Mouse (Mus musculus): ENCODE measurements around the gene Ccdc194. TPM values are rescaled to one million over a fixed set of nuclear protein-coding genes. Genes with fewer than 3 reads are reported as not detected.
A peak's percentile ranks its signal among the peaks of the same experiment; 100 is the strongest.
"Not testable (repeated sequence)": the region's sequence is repeated elsewhere in the genome, so short reads cannot be mapped to it uniquely, and the experiment has no call there.

Ccdc194 gene
- total RNA-seq, 2 experiments from 2014 or later = not detected

GRCm38 (mm10) chr8:71558071-71558957, 32.8 kb upstream of the Ccdc194 start, which contains the start of gene Tmem221:
TSS of gene Tmem221 (minus strand) at chr8:71558871.
- no peak for ATAC-seq (replicated peaks; ENCODE audit: low FRiP score, poor library complexity, severe bottlenecking)

DNA sequence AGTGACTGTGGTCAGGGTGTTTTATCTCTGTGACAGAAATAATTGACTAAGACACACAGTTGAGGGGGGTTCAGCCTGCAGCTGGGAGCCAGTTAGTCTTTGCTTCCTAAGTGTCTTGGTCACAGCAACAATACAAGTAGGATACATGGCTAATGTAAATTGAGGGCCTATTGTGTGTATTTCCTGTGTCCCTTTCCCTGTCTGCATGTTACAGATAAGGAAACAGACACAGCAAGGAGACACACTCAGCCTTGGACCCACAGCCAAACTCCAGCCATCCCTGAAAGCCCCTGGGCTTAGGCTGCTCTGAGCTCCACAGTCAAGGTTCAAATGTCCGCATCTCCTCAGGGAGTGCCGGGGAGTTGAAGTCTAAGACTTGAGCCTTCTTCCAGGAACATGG, 29.1 kb upstream of the Ccdc194 start:
- ATAC-seq (replicated peaks; ENCODE audit: low FRiP score, poor library complexity, severe bottlenecking) = no peak

DNA sequence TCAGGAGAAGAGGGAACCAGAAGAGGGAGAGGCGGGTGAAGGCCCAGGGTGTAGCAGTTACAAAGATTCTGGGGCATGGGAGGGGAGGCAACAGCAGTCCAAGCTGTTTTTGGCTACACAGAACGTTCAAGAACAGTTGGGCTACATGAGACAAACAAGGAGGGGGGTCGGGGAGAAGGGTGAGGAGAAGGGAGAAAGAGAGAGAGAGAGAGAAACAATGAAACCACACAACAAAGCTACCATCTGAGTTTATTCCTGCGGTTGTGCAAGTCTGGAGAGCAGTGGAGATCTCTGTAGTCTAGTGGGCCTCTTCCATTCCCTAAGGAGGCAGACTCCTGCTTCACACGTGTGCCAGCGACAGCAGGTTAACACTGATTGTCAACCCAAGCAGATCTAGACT, 28.5 kb upstream of the Ccdc194 start:
- no peak for ATAC-seq (replicated peaks; ENCODE audit: low FRiP score, poor library complexity, severe bottlenecking)

DNA sequence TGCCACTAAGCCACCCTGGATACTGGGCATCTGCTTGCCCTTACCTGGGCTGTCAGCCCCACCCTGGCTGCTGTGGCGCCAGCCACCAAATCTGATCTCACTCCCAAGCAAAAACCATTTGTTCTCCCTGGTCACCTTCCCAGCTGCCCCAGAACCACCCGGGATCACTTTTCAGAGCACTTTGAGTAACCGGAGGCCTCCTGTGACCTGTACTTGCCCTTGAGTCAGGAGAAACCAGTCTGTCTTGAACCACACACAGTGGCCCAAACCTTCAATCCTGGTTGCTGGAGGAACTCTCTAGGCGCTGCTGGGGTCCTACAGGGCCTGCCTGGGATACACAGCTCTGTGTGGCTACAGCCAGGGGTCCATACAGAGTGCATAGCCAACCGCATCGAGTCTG, 27.3 kb upstream of the Ccdc194 start:
- ATAC-seq (replicated peaks; ENCODE audit: low FRiP score, poor library complexity, severe bottlenecking) = no peak

GRCm38 (mm10) chr8:71550754-71551153, 25.2 kb upstream of the Ccdc194 start:
- no peak for ATAC-seq (replicated peaks; ENCODE audit: low FRiP score, poor library complexity, severe bottlenecking)

DNA sequence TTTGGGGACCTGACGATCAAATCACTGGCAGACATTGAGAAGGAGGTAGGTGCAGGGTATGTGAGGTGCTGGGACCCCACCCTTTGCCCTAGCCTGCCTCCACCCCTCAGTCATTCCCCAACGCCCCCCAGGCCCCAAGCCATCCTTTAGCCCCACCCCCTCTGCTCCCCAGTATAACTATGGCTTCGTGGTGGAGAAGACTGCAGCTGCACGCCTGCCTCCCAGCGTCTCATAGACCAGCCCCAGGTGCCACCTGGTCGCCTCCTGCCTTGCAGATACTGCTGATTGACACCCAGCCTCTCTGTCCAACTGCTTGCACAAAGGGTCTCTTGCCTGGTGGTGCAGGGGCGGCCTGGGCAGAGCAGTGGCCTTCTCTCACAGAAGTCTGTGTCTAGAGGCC, 22.1 kb upstream of the Ccdc194 start:
- no peak for ATAC-seq (replicated peaks; ENCODE audit: low FRiP score, poor library complexity, severe bottlenecking)

DNA sequence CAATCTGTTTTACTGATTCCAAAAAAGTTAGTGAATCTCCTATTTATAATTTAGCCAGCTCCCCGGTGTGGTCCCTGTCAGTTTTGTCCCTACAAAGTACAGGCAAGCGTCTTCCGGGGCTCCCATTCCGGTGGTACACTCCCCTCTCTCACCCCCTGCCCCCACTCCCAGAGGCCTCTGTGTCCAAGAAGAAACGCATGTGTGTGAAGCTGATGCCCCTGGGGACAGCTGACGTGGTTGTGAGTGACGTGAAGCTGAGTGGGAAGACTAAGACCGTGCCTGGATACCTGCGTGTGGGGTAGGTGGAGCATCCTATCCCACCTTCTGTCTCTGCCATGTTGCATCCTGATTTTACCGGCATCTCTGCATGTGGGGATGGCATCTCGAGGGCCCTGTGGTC, 19.5 kb upstream of the Ccdc194 start:
- no peak for ATAC-seq (replicated peaks; ENCODE audit: low FRiP score, poor library complexity, severe bottlenecking)

DNA sequence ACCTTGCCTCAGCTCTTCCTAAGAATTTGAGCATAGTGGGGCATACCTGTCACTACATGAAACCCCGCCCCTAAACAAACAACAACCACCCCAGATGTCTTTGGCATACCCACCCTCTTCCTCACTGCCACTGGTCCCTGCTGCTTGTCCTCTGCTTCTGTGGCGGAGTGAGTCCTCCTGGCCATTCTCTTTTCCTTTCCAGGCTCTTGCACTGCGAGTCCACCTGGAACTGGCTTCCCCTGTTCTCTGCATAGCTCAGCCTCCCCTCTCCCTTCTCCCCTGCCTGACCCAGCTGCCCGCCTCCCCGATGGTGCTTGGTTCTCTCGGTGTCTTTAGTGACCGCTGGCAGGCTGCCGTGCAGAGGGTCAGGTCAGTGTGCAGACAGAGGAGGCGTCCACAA, 18.2 kb upstream of the Ccdc194 start:
- ATAC-seq (replicated peaks; ENCODE audit: low FRiP score, poor library complexity, severe bottlenecking) = no peak

- ATAC-seq (replicated peaks; ENCODE audit: low FRiP score, poor library complexity, severe bottlenecking) = peak; percentile 95
Measured at GRCm38 (mm10) chr8:71542632-71543343, 17.3 kb upstream of the Ccdc194 start, which contains the start of gene Mvb12a. TSS of gene Mvb12a (plus strand) at chr8:71542922.

DNA sequence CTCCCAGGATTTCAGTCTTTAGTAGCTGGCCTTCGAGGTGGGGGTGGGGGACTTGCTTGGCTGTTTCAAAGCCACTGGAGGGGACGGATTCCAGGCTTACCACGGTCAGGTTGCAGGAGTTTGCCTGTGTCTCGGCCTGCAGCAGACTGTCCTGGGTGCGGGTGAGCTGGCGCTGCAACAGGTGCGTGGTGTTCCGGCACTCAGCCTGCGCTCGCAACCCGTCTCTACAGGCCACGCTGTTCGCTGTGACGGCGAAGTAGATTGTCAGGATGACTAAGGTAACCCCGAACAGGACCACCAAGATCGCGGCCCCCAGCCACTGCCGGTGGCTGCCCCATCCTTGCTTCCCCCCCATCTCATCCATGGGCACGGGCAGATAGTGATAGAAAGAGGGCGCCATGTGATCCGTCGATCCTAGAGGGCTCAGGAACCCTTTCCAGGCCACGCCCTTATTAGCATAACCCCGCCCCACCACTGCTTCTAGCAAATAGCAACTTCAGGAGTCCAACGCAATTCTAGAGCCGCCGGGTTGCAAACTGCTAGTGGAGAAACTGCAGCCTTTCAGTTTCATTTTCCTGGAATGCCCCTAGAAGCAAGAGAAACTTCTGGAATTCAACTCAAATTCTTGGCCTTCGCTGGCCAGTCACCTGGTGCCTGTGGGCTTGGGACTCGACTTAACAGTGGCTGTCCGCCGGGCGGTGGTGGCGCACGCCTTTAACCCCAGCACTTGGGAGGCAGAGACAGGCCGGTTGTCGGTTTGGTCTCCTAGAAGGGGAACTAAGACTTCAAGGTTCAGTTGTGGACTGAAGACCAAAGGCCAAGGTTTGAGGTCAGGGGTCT, 11.7 kb upstream of the Ccdc194 start, which contains the start of gene Bst2:
TSS of gene Bst2 (minus strand) at position 429 of the 840 bp plus-strand sequence.
- peak; percentile 97 for ATAC-seq (replicated peaks; ENCODE audit: low FRiP score, poor library complexity, severe bottlenecking)

- ATAC-seq (replicated peaks; ENCODE audit: low FRiP score, poor library complexity, severe bottlenecking) = no peak
Measured at GRCm38 (mm10) chr8:71535663-71536062, 10.2 kb upstream of the Ccdc194 start.

- no peak for ATAC-seq (replicated peaks; ENCODE audit: low FRiP score, poor library complexity, severe bottlenecking)
Measured at GRCm38 (mm10) chr8:71534263-71534810, 8.8 kb upstream of the Ccdc194 start.

DNA sequence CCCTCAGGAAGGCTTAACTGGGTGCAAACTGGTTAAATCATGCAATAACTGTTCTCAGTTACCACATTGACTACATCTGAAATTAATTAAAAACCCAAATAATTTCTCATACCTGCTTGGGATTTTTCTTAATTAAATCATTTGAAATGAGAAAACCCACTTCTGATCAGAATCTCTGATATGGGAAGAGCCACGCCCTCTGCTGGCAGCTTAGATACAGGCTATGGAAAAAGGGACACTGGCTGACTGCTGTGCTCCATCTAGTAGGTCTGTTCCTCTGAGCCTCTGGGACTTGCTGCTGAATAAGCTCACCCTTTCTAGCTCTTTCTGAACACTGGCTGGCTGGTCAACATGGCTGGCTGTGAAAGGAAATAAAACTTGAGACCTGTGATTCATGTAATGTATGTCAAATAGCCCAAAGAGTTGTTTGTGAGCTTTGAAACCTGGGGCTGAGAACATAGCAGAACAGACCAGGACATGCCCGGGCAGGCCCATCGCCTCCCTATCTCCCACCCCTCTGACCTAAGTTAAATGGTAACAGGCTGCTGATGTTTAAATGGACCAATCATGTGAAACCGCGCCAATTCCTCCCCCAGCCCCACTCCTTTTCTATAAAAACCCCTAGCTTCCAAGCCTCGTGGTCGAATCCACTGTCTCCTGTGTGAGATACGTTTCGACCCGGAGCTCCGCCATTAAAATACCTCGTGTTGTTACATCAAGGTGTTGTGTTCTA, 5.4 kb upstream of the Ccdc194 start:
- ATAC-seq (replicated peaks; ENCODE audit: low FRiP score, poor library complexity, severe bottlenecking) = not testable (repeated sequence)

DNA sequence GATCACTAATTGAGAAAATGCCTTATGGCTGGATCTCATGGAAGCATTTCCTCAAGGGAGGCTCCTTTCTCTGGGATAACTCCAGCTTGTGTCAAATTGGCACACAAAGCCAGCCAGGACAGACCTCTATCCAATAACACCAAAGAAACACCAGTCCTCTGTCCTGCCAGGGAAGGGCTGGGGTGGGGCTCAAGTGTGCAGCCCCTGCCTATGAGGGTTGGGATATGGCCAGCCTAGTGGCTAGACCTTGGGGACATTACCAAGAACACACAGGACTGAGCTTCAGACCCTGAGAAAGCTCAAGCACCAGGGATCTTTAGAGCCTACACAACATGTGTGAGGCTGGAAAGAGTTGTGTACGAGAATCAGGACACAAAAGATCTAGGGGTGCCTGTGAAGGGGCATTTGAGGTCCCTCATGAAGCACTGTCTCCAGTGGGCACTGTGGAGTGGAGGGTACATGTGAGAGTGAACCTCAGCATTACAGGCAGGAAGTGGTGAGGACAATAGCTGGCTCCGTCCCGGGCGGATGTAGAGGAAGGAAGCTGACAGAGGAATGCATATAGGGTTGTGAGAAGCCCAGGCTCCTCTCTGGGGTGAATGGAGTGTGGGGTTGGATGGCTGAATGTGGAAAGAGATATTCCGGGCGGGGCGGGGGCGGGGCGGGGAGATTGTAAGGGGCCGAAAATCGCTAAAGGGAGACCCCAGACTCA, 3.0 kb upstream of the Ccdc194 start:
- no peak for ATAC-seq (replicated peaks; ENCODE audit: low FRiP score, poor library complexity, severe bottlenecking)

GRCm38 (mm10) chr8:71527162-71527870, 1.8 kb upstream of the Ccdc194 start:
- no peak for ATAC-seq (replicated peaks; ENCODE audit: low FRiP score, poor library complexity, severe bottlenecking)

DNA sequence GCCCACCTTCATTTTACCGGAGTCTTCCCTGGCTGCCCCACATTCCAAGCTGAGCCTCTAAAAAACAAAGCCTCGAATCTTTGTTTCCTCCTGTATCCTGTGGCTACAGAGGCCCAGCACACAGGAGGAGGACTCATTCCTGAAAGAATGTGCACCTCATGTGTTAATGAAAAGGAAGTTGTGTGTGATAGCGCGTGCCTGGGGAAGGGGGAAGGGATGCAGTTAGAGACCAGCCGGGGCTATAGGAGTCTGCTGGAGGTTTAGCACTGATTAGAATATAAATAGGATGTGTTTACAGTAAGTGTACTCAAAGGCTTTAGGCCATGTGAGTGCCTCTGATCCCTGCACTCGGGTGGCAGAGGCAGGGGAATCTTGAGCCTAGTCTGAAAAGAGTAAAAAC, 761 bp upstream of the Ccdc194 start:
- ATAC-seq (replicated peaks; ENCODE audit: low FRiP score, poor library complexity, severe bottlenecking) = no peak

GRCm38 (mm10) chr8:71521634-71522033, 3.9 kb downstream of the Ccdc194 start:
- ATAC-seq (replicated peaks; ENCODE audit: low FRiP score, poor library complexity, severe bottlenecking) = peak; percentile 80

Measured in erythroblast, adult 5-6 weeks (primary cell).